ENCODE assay signal across 17 mouse cellular contexts in genomic region chr5:64489656-64490444, GRCm38 (mm10).
DNase-seq lines count a peak whose midpoint lies in the region; ATAC-seq and TF ChIP-seq lines count a peak whose summit lies in the region.
"Had no signal": no experiment of that assay in that cellular context is flagged by ENCODE, and none has a peak within 500 bp of the region (broad histone marks: within the 10 kb centered on the region; RNA-seq: fewer than 3 reads in every experiment).

No protein-coding gene starts in this region.

- no peak overlapping the region for H3K4me2 ChIP-seq in CH12.LX (ENCODE audit: insufficient read depth, low read depth, poor library complexity, severe bottlenecking)
- H3K4me2 ChIP-seq in forebrain, embryonic 13.5 days, result no peak overlapping the region
- H3K4me2 ChIP-seq: embryonic facial prominence, embryonic 15.5 days; heart, embryonic 12.5 days; hindbrain, embryonic 15.5 days; limb, embryonic 12.5 days had no signal

- no peak overlapping the region for H3K27ac ChIP-seq in CH12.LX (ENCODE audit: insufficient read depth, low read depth)
- H3K27ac ChIP-seq in forebrain, embryonic 13.5 days, result no peak overlapping the region; the same call in 1 of the 2 replicates
- peak overlapping the region; percentile 77 for H3K27ac ChIP-seq in midbrain, embryonic 10.5 days (replicated peaks)
- H3K27ac ChIP-seq: embryonic facial prominence, embryonic 15.5 days; hindbrain, embryonic 15.5 days; limb, embryonic 12.5 days had no signal

- H3K79me2 ChIP-seq in CH12.LX (replicated peaks; ENCODE audit: control insufficient read depth, extremely low read depth, insufficient read depth, poor library complexity, severe bottlenecking), result no peaks in the 10 kb centered on the region

- no peak for TF ChIP-seq EP300 in CH12.LX (IDR thresholded peaks at IDR 0.05; ENCODE audit: low read length)

- no peak overlapping the region for H3K4me3 ChIP-seq in CH12.LX (replicated peaks in 1 of 3; ENCODE audit: low read depth in 2 of 3, low read length in 2 of 3, poor library complexity in 1 of 3)
- H3K4me3 ChIP-seq in forebrain, embryonic 13.5 days, result no peak overlapping the region
- no peak overlapping the region for H3K4me3 ChIP-seq in midbrain, embryonic 10.5 days
- H3K4me3 ChIP-seq: embryonic facial prominence, embryonic 15.5 days; heart, embryonic 12.5 days; hindbrain, embryonic 15.5 days; limb, embryonic 12.5 days had no signal

- no peak for TF ChIP-seq POLR2A in CH12.LX (IDR thresholded peaks at IDR 0.05; ENCODE audit: low read depth, low read length)
- no peak for TF ChIP-seq POLR2A in brain, embryonic 14.5 days (IDR thresholded peaks at IDR 0.05; ENCODE audit: borderline replicate concordance, extremely low read depth, insufficient read depth, insufficient read length, poor library complexity, severe bottlenecking)

- no peak for TF ChIP-seq CTCF in CH12.LX (conservative IDR thresholded peaks at IDR 0.05 in 1 of 2, IDR thresholded peaks at IDR 0.05 in 1 of 2; ENCODE audit: low read depth in 2 of 2, low read length in 2 of 2)
- TF ChIP-seq CTCF in brain, embryonic 14.5 days (IDR thresholded peaks at IDR 0.05; ENCODE audit: borderline replicate concordance, extremely low read depth, insufficient read depth, insufficient read length), result no peak

- H3K9me3 ChIP-seq in CH12.LX (replicated peaks; ENCODE audit: low read length), result no peaks in the 10 kb centered on the region
- no peaks in the 10 kb centered on the region for H3K9me3 ChIP-seq in forebrain, embryonic 13.5 days (replicated peaks)
- H3K9me3 ChIP-seq in midbrain, embryonic 10.5 days (replicated peaks), result peaks cover 5% of the 10 kb centered on the region
- H3K9me3 ChIP-seq: embryonic facial prominence, embryonic 15.5 days; heart, embryonic 12.5 days; hindbrain, embryonic 15.5 days; limb, embryonic 12.5 days had no signal

- H3K4me1 ChIP-seq in CH12.LX (ENCODE audit: control insufficient read depth in 1 of 2, insufficient read depth in 2 of 2), result peaks cover 8 to 26% of the 10 kb centered on the region in 2 experiments; a peak in 3 of 4 replicates
- H3K4me1 ChIP-seq in forebrain, embryonic 13.5 days, result peaks cover 11% of the 10 kb centered on the region
- H3K4me1 ChIP-seq in midbrain, embryonic 10.5 days, result peaks cover 30% of the 10 kb centered on the region
- H3K4me1 ChIP-seq: embryonic facial prominence, embryonic 15.5 days; limb, embryonic 12.5 days had no signal

- dilution Hi-C loops in CH12.LX (cut with MboI; ENCODE audit: extremely low pct_ligation_motif_present, extremely low pct_unique_long_range_greater_than_20kb, low sequenced_read_pairs), result no loop called here

- 0 out of 2 replicates have a peak, but pooled peaks have one; percentile 21 for ATAC-seq in forebrain, embryonic 13.5 days

- no peak for DNase-seq in CH12.LX (ENCODE audit: extremely low read depth)
- DNase-seq in brain, embryonic 14.5 days (ENCODE audit: low read depth), result peak; percentile 76
- DNase-seq in midbrain, embryonic 10.5 days (ENCODE audit: low spot score), result peak; percentile 55
- no peak for DNase-seq in cerebellum, adult 11 months
- no peak for DNase-seq in liver
- DNase-seq in thymus, postnatal 10 days (ENCODE audit: low spot score in 2 of 2), result no peak
- DNase-seq in cerebellum, adult 8-10 months, result no peak
- DNase-seq: kidney, adult 8-10 months; kidney, postnatal 4 days; retina, postnatal 1 day; spleen, adult 18-20 months; thymus, adult 2 months had no signal

- no peaks in the 10 kb centered on the region for H3K36me3 ChIP-seq in CH12.LX (replicated peaks in 1 of 2; ENCODE audit: control insufficient read depth in 1 of 2, insufficient read depth in 1 of 2, low read length in 1 of 2)
- H3K36me3 ChIP-seq in forebrain, embryonic 13.5 days (ENCODE audit: poor library complexity, severe bottlenecking), result no peaks in the 10 kb centered on the region
- H3K36me3 ChIP-seq in midbrain, embryonic 10.5 days, result no peaks in the 10 kb centered on the region
- H3K36me3 ChIP-seq: embryonic facial prominence, embryonic 15.5 days; heart, embryonic 12.5 days; hindbrain, embryonic 15.5 days; limb, embryonic 12.5 days had no signal

- in situ Hi-C loops in CH12.LX (cut with MboI; ENCODE audit: low pct_ligation_motif_present, low pct_unique_long_range_greater_than_20kb, low sequenced_read_pairs), result loop anchor here (10.0 kb wide), 1 partner anchor 105 kb away; no protein-coding TSS in a partner anchor

- H3K9ac ChIP-seq in CH12.LX (ENCODE audit: insufficient read depth, low read depth), result no peak overlapping the region
- H3K9ac ChIP-seq in forebrain, embryonic 13.5 days, result no peak overlapping the region
- H3K9ac ChIP-seq: embryonic facial prominence, embryonic 15.5 days; heart, embryonic 12.5 days; hindbrain, embryonic 15.5 days; limb, embryonic 12.5 days had no signal

- peaks cover 3% of the 10 kb centered on the region for H3K27me3 ChIP-seq in CH12.LX (replicated peaks)
- no peaks in the 10 kb centered on the region for H3K27me3 ChIP-seq in forebrain, embryonic 13.5 days
- no peaks in the 10 kb centered on the region for H3K27me3 ChIP-seq in midbrain, embryonic 10.5 days (ENCODE audit: low read depth, poor library complexity, severe bottlenecking)
- H3K27me3 ChIP-seq: embryonic facial prominence, embryonic 15.5 days; heart, embryonic 12.5 days; hindbrain, embryonic 15.5 days; limb, embryonic 12.5 days had no signal

- WGBS in forebrain, embryonic 13.5 days, result 27% methylated on average over 4 of the region's 4 CpGs
- 26% methylated on average over 4 of the region's 4 CpGs for WGBS in midbrain, embryonic 10.5 days

- TF ChIP-seq RAD21 in CH12.LX (IDR thresholded peaks at IDR 0.05; ENCODE audit: low read depth, low read length), result no peak

TF ChIP-seq in CH12.LX, 34 proteins besides CTCF, POLR2A, EP300 and RAD21:
- TF ChIP-seq MAFK (IDR thresholded peaks at IDR 0.05; ENCODE audit: insufficient replicate concordance, low read length), result 0 out of 2 replicates have a peak, but pooled peaks have one; percentile 78
- no peak for TF ChIP-seq KAT2A (IDR thresholded peaks at IDR 0.05; ENCODE audit: insufficient replicate concordance, low read length)
- no peak for TF ChIP-seq GABPA (IDR thresholded peaks at IDR 0.05; ENCODE audit: insufficient replicate concordance, low read depth, low read length)
- no peak for TF ChIP-seq IRF4 (IDR thresholded peaks at IDR 0.05; ENCODE audit: low read depth, low read length)
- no peak for TF ChIP-seq POLR2AphosphoS2 (IDR thresholded peaks at IDR 0.05; ENCODE audit: low read depth, low read length)
- no peak for TF ChIP-seq ELF1 (IDR thresholded peaks at IDR 0.05; ENCODE audit: low read depth, low read length)
- TF ChIP-seq ZMIZ1 (IDR thresholded peaks at IDR 0.05; ENCODE audit: low read depth, low read length), result no peak
- TF ChIP-seq MEF2A (IDR thresholded peaks at IDR 0.05; ENCODE audit: borderline replicate concordance, low read depth, low read length), result no peak

Comparison
In these comparisons a context has a peak if more than half of its experiments do, and no peak if none do; other contexts are left out.
1. DNase-seq: peak in brain, embryonic 14.5 days (single experiment) and midbrain, embryonic 10.5 days (single experiment); none in CH12.LX (single experiment), cerebellum, adult 11 months (single experiment), liver (single experiment), thymus, postnatal 10 days (0 of 2) and cerebellum, adult 8-10 months (single experiment).